8 mouse cellular contexts compared by ENCODE assay signal in the genomic region with DNA sequence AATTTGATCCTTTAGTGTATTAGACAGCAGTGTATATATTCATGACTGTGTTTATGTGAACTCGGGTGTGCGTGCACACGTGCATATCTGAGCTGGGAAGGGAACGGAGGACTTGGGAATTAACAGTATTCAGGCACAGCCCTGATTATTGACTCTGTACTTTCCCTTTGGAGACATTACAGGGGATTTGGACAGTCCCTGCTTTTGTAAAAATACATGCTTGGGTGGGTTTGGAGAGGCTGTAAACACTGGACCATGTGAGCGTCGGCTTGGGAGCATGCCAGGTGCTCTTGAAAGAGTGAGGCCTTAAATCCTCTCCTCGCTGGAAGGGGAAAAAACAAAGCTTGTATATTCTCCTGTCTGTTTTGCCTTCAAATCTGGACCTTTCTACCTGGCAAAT.
A peak's percentile ranks its signal among the peaks of the same experiment; 100 is the strongest.
DNase-seq lines count a peak whose midpoint lies in the region; ATAC-seq and TF ChIP-seq lines count a peak whose summit lies in the region.
"Had no signal": no experiment of that assay in that cellular context is flagged by ENCODE, and none has a peak within 500 bp of the region (broad histone marks: within the 10 kb centered on the region; RNA-seq: fewer than 3 reads in every experiment).

No protein-coding gene starts in this region.

- no peaks in the 10 kb centered on the region for H3K27me3 ChIP-seq in embryonic facial prominence, embryonic 14.5 days (replicated peaks; ENCODE audit: control insufficient read depth, insufficient read depth, low read length)

- no peak overlapping the region for H3K9ac ChIP-seq in embryonic facial prominence, embryonic 14.5 days (ENCODE audit: low read depth, low read length)

- no peak overlapping the region for H3K4me3 ChIP-seq in left cerebral cortex, adult 2 months
- no peak overlapping the region for H3K4me3 ChIP-seq in embryonic facial prominence, embryonic 14.5 days (ENCODE audit: low read depth, low read length)

- TF ChIP-seq CTCF in left cerebral cortex, adult 2 months (IDR thresholded peaks at IDR 0.05) = no peak

- H3K4me1 ChIP-seq in embryonic facial prominence, embryonic 14.5 days (ENCODE audit: control insufficient read depth, insufficient read depth, low read length) = peaks cover 9% of the 10 kb centered on the region

- 46% methylated on average over 7 of the region's 7 CpGs for WGBS in embryonic facial prominence, embryonic 14.5 days

- no peaks in the 10 kb centered on the region for H3K36me3 ChIP-seq in embryonic facial prominence, embryonic 14.5 days (ENCODE audit: control insufficient read depth, insufficient read depth, low read length)

- H3K27ac ChIP-seq in left cerebral cortex, adult 2 months = no peak overlapping the region
- H3K27ac ChIP-seq in embryonic facial prominence, embryonic 14.5 days (replicated peaks; ENCODE audit: low read depth, low read length) = 0 out of 2 replicates have a peak overlapping the region, but pooled peaks have one; percentile 25

- intact Hi-C loops in left cerebral cortex, postnatal 4 days (cut with DNase I) = no loop called here
- intact Hi-C loops in left cerebral cortex, adult 2 months (cut with DNase I) = no loop called here

- no peaks in the 10 kb centered on the region for H3K9me3 ChIP-seq in embryonic facial prominence, embryonic 14.5 days (ENCODE audit: control insufficient read depth, low read length)

- DNase-seq in left cerebral cortex, postnatal 4 days = peak; percentile 63
- no peak for DNase-seq in left cerebral cortex, adult 2 months (ENCODE audit: extremely low spot score in 1 of 2, low spot score in 2 of 2)
- DNase-seq in embryonic facial prominence, embryonic 14.5 days (ENCODE audit: low spot score) = peak; percentile 93
- DNase-seq in kidney, adult 9 months = peak; percentile 72
- DNase-seq in retina, adult 2 months (ENCODE audit: low read depth, low spot score) = peak; percentile 8
- DNase-seq in urinary bladder, postnatal 10 days (ENCODE audit: low spot score) = no peak
- DNase-seq in heart, adult 9 months (ENCODE audit: low spot score in 2 of 2) = no peak
- DNase-seq: cerebellum, adult 11 months had no signal

- peak; percentile 85 for ATAC-seq in embryonic facial prominence, embryonic 14.5 days (ENCODE audit: low read depth)

- H3K4me2 ChIP-seq in embryonic facial prominence, embryonic 14.5 days (ENCODE audit: low read depth, low read length) = no peak overlapping the region

Comparison
In these comparisons a context has a peak if more than half of its experiments do, and no peak if none do; other contexts are left out.
1. DNase-seq: peak in left cerebral cortex, postnatal 4 days (single experiment), embryonic facial prominence, embryonic 14.5 days (single experiment), kidney, adult 9 months (single experiment) and retina, adult 2 months (single experiment); none in left cerebral cortex, adult 2 months (0 of 2), urinary bladder, postnatal 10 days (single experiment) and heart, adult 9 months (0 of 2).